Mouse (Mus musculus) E14TG2a.4 (cell line): ENCODE data around the gene Ezr.

Source experiments
- CTCF ChIP-seq: conservative IDR thresholded peaks from 2 replicates; pipeline ENCODE4 v1.5.1; 2014; ENCODE audit warnings: low read length
- NANOG ChIP-seq: IDR thresholded peaks from 2 replicates; pipeline ENCODE4 v1.6.1; 2014; ENCODE audit warnings: borderline replicate concordance, low read length, mixed read lengths
- POU5F1 ChIP-seq: IDR thresholded peaks from 2 replicates; pipeline ENCODE4 v1.6.1; 2014; ENCODE audit warnings: low read length, borderline replicate concordance

- TF ChIP-seq CTCF (no peak), NANOG (no peak), POU5F1 (no peak)
Observed at GRCm38 (mm10) chr17:6755873-6756272, 26.7 kb downstream of the Ezr start.
